Mouse (Mus musculus): ENCODE results near the gene Lmbr1. TPM values are rescaled to one million over a fixed set of nuclear protein-coding genes. Genes with fewer than 3 reads are reported as not detected.

The Lmbr1 gene
- polyA plus RNA-seq (2017; shearing (Covaris generic)): 1 to 10 TPM; 1.3 to 3.7 TPM

GRCm38 (mm10) chr5:29378298-29379036 is at the start of gene Lmbr1:
Gene Lmbr1, minus strand, starts transcription at chr5:29378390.

GRCm38 (mm10) chr5:29195570-29196263 is 182.5 kb downstream of the Lmbr1 start, which contains the start of gene Rnf32:
Gene Rnf32, plus strand, starts transcription at chr5:29195992.

Other genes starting within 250 kb of the Lmbr1 start
- gene Rnf32, start 182.4 kb downstream of the Lmbr1 start, polyA plus RNA-seq (2017; shearing (Covaris generic)): 1 to 10 TPM; 1.4 to 1.5 TPM
- 10 to 100 TPM; 25.0 to 32.5 TPM for gene Nom1, start 56.3 kb upstream of the Lmbr1 start, polyA plus RNA-seq (2017; shearing (Covaris generic))
- gene Mnx1, start 100.1 kb upstream of the Lmbr1 start, polyA plus RNA-seq (2017; shearing (Covaris generic)): not detected
- 10 to 100 TPM; 42.3 to 46.1 TPM for gene Ube3c, start 190.9 kb upstream of the Lmbr1 start, polyA plus RNA-seq (2017; shearing (Covaris generic))